Mouse (Mus musculus): ENCODE measurements around the gene Arrdc5.
A peak's percentile ranks its signal among the peaks of the same experiment; 100 is the strongest.

Arrdc5 gene

DNA sequence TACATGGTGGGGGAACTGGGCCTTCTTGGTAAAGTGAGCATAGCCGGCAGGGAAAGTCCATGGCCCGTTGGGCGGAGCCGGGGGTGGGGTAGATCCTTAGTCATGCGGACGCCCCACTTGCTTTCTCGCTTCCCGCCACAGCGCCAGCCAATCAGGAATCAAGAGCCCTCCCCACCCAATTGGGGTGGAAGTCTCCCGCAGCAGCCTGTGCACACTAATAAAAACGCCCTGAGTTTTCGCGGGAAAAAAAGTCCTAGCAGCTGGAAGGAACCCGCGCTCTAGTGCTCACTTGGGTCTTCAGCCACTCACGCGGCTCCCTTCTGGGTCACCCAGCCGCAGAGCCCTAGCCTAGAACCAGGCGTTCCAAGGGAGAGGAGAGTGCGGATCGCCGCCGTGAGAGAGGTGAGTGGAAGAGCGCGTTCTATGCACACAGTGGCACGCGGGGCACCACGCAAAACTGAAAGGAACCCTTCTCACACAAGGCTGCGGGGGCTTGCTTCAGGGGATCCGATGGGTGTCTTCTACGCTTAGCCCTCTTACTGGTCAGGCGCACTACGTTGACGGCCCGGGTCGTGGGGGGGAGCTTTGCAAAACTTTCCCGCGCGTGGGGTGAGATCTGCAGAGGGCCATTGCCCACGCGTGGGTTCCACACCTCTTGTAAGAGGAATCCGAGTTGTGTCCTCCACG lies 3.2 kb upstream of the Arrdc5 start, which contains the start of gene Uhrf1:
Uhrf1 (plus strand) TSS at position 162 of the 687 bp plus-strand sequence.
- peak; percentile 95 for DNase-seq

DNA sequence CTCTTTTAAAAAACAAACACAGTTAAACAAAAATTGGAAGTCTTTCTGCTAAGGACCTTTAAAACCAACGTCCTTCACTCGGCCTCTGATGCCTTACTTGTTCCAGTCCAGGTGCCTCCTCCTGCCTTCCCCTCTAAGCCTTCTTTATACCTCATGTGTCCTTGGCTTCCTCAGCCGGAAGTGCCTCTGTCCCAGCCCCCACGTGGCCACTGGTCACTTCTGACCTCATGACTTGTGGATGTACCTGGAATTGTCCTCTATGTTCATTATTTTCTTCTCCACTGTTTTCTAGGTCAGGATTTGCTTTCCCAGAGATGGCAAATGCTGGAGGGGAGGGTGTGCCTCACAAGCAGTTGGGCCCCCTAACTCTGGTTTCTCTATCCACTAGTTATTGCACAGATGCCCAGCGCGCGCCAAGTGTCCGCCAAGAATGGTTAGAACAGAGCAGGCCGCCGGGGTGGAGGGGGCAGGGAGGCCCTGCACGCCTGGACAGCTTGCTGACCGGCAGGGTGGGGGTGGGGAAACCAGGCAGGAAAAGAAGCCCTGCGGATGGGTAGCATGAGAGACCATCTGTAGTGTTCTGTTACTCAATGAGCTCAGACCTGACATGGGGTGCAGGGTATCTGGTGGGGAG lies 2.4 kb upstream of the Arrdc5 start:
- DNase-seq: peak; percentile 79

DNA sequence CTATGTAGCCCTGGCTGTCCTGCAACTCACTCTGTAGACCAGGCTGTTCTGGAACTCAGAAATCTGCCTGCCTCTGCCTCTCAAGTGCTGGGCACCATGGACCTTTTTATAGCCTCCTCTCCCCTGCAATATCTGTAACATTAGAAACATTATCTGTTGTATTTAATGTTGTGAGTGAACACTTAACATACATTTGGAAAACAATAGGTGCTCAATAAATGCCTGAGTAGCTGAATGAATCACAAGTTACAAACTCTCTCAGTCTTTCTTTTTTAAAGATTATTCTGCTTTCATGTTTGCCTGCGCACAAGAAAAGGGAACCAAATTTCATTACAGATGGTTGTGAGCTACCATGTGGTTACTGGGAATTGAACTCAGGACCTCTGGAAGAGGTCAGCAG lies 1.8 kb downstream of the Arrdc5 start:
- DNase-seq: no peak

DNA sequence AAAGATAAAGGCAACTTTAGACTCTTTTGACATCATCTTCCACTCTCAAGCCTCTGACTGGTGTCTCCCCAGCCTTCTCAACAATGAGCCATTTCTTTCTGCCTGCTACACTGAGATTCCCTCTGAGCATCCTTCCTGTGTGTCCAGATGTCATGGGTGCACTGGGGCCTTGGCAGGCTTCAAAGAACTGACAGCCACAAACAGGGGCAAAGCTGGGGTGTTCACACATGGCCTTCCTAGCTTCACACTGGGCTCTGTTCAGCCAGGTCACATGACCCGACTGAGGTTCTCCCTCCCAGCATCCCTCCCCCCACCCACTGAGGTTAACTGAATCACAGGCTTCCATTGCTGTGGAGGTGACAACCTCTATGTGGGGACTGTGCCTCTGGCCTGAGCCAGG lies 3.9 kb downstream of the Arrdc5 start:
- DNase-seq: no peak

DNA sequence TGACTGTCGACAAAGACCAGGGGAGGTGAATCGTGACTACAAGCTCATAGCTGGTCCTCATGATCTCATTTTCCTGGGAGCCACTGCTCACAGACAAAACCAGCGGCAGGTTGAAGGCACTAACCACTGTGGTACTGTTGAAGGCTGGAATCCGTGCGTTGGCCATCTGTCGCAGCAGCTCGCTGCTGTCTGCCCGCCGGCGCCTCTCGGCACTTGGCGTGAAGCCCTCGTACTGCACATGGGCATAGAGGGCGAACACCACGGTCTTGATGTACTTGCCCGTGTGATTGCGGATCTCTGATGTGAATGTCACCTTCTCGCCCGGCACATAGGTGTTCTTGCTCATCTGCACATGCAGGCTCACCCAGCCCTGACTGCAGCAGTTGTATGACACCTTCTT lies 5.8 kb downstream of the Arrdc5 start:
- DNase-seq: no peak

DNA sequence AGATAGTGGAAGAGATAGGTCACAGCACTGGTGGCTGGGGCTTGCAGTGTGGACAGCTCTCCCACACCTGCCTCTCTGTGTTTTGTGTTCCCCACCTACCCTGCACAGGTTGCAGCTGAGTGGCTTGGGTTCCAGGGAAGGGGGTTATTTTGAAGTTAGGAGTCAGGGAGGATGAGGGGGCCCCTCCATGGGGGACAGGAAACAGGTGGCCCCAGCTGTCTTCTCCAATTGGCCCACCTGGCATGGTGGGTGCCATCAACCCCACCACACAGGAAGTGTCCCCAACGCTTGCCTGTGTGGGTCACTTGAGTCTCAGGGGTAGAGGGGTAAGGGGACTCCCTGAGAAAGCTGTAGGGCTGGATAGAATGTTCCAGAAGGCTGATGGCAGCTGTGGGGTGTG lies 6.8 kb downstream of the Arrdc5 start:
- no peak for DNase-seq

DNA sequence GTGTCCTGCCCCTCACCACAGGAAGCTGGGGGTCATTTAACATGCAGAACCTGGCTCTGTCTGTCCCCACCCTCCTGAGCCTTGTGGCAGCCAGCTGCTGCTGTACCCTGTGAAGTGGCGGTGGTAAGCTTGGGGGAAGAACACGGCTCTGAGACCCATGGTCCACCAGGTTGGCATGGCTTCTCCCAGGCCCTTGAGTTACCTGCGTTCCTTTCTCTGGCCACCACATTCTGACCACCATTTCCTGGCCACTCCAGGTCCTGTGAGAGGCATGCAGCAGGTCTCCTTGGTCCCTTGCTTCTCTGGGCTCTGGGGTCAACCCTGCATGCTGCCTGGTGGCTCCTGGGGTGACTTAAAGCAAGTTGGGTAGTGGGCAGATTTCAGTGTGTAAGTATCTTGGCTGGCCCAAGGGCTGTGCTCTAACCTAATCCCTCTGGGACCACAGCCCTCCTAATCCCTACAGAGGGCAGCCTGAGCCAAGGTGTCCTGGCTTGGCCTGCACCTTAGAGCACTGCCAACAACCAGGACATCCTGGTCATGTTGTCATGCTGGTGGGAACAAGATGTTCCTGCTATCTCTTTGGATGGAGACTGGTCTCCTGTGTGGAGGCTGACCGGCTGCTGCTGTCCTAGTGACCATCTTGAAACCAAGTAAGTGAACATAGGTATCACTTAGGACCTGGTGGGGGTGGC lies 7.4 kb downstream of the Arrdc5 start, which contains the start of gene Plin3:
Plin3 (minus strand) TSS at position 343 of the 692 bp plus-strand sequence.
- no peak for DNase-seq

DNA sequence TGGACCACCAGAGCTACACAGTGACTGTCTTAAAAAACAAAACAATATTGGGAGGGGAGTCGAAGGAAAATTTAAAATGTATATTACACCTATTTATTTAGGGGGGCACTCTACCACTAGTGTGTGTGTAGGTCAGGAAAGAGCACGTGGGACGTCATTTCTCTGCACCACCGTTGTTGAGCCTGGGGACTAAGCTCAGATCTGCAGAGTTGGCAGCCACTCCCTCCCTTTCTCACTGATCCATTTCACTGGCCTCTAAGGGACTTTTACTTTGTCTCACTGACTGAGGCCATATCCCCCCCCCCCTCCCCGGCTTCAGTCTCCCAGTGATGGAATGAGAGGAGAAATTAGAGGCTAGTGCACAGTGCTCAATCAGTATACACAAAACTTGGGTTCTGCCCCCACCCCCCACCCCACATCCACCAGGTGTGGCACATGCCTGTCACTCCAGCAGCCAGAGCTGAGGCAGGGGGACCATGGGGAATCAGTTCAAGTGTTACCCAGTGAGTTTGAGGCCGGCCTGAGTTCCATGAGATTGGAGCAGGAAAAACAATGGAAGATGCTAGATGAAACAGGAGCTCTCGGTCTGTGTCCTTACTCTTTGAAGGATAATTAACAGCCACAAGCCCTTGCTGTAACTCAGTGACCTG lies 8.1 kb downstream of the Arrdc5 start:
- DNase-seq: peak; percentile 25

DNA sequence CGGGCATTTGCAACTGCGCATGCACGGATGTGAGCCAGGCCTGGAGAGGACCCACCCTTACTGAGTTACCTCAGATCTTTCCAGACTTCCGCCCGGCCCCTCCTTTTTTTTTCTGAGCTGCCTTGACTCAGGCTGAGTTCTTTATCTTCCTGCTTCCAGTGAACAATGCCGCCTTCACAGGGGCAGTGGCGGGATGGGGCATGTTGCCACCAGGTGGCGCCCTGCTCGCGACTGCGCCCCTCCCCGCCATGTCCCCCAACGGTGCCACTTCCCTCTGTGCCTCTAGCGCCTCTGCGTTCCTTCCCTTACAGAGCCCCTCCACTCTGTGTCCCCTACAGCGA lies 8.9 kb downstream of the Arrdc5 start:
- peak; percentile 95 for DNase-seq

DNA sequence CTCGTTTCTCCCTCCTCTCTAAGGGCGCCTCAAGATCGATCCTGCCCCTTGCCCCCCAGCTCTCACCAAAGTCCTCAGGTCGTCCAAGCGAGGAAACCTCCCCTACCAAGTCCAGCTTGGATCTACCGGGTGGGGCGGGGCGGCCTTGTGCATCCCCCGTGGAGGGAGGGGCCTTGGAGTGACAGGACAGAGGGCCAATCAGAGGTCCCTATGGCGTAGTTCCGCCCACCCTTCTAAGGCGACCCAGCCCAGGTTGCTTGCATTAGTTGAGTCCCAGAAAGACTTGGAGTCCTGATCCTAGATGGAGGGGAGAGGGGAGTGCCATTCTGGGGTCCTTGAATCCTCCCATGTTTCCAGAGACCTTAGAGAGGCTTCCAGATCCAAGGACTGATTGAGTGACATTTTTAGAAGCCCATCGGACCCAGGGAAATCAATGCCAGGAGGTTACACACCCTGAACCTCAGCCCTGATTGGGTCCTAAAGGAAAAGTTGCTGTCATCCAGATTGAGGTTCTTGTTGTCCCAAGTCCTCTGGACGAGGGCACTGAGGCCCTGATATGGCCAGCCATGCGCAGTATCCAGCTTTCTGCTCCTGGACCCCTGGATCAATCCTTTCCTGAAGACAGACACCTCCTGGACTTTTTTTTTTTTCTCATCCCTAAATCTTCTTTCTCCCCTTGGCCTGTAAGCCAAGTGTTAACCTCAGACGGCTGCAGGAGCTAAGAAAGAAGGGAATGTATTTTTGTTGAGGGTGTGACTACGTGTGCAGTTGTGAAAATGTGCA lies 9.5 kb downstream of the Arrdc5 start:
- peak; percentile 88 for DNase-seq

DNA sequence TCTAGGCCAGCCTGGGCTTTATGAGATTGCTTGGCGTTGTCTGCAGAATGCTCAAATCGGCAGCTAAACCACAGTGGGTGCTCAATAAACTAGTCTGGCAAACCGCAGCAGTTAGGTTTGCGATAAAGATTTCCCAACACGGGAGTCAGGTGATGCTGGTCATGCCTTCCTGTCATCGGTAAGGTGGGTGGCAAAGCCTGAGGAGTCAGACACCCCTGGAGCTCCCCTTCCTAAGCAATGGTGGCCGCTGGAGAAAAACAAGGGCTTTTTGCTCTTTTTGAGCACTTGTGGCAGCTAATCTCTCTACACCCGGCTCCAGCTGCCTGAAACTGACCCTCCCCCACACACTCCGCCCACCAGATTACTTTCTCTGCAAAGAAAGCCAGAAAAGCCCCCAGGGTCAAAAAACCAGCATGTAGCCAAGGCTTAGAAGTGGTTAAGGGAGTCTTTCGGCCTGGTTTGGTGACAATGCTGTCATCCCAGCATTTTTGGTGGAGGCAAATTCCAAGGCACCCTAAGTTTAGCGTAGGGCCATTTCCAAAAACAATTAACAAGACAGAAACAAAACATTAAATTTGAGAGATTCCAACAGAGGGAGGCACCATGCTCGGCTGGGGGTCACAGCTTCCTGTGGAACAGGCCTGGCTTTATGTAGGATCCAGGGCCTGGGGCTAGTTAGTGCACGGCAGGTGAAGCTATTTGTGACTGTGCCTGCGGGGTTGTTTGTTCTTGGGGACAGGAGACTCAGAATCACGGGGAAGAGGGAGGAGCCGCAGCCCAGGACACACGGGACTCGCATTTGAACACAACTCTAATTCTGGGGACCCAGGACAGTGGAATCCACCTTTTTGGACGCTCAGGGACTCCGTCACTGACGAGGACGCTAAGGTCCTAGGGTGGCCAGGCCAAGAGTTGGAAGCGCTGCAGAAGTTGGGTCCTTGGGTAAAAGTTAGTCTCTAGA lies 10.4 kb downstream of the Arrdc5 start:
- DNase-seq: peak; percentile 68

DNA sequence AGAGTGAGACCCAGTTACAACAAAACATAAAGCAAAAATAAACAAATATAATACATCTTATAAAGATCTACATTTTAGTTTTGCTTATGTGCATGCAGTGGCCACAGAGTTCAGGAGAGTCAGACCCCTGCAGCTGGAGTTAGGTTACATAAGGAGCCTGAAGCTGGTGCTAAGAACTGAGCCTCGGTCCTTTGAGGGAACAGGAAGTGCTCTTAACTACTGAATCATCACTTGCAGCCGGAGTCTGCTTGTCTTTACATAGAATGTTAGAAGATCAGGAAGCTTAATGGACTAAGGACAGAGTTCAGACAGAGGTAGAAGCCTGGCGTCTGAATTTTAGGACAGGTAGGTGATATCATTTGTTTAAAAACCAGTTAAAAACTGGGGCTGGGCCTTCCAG lies 11.2 kb downstream of the Arrdc5 start:
- no peak for DNase-seq

DNA sequence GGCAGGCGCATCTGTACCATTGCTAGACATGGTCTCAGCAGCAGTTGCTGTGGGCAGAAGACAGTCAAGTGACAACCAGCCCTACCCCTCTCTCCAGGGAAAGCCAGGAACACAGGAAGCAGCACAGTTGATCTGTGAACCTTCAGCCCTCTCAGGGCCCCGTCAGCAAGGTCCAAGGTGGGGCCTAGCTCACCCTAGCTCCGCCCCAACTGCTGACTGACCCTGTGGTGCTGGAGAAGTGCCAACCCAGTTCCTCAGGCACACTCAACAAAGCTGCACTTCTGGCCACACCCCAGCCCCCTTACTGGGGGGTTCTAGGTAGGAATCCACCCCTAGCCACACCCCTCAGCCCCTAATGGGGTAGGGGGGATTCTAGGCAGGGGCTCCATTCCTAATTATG lies 12.3 kb downstream of the Arrdc5 start:
- peak; percentile 61 for DNase-seq

DNA sequence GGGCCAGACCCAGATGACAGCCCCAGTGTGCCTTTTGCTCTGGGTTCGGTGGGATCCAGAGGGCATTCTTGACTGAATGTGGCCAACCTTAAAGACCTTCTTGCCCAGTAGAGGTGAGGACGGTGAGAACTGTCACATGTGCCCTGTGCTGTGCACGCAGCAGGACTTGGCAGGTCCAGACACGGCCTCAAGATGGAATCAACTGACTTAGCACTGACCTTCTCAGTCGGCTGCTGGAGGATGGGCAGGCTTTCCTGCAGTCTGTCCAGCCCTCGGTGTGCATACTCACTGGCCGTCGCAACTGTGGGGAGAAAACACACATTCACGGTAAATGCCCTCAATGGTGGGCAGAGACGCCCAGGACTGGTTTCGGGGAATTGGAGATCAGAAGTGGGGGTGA lies 14.1 kb downstream of the Arrdc5 start:
- no peak for DNase-seq

DNA sequence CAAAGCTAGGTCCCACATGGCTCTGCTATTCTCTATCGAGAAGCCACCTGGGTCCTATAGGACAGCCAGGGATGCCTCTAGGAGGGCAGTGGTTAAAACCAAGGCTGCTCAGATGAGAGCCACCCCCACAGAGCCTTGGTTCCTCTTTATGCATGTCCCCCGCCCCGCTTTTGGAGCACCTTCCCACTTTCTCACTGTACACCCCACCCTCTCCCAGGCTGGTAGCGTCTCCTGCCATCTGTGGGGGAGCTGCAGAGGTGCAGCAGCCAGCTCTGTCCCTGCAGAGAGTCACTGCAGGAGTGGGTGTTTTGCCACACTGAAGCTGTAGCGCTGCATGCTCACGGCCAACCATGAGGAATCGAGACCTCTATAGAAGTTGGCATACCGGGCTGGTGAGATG lies 16.8 kb downstream of the Arrdc5 start:
- no peak for DNase-seq

DNA sequence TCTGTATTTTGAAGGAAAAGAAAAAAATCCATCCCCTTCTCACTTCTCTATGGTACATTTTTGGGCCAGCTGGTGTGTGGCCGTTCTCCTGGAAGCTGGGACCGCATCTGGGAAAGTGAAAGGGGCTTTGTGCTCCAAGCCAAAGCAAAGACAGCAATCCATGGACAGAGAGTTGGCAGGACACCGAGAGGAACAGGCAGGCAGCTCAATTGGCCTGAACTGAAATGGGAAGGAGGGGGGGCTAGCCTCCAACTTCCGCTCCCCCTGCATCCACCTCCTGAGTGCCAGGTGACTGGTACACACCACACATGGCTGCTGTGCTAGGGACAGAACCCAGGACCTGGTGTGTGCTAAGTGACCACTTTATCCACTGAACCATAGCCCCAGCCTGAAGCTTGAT lies 17.3 kb downstream of the Arrdc5 start:
- no peak for DNase-seq

DNA sequence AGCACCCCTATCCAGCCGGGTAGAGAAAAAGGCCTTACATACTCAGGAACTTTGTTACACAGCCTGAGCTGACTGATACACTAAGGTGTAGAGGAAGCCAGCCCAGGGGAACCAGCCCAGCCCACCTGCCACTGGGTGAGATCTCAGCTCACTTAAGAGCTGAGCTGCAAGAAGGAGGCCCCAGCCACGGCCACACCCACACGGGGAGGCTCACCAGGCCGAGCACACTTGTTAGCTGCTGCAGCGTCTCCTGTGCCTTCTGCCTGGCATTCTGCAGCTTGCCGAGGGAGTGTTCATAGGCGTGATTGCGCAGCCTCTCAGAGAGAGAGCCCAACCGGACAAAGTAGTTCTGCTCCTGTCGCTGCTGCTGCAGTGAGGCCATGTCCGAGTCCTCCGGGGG lies 18.9 kb downstream of the Arrdc5 start:
- DNase-seq: no peak

DNA sequence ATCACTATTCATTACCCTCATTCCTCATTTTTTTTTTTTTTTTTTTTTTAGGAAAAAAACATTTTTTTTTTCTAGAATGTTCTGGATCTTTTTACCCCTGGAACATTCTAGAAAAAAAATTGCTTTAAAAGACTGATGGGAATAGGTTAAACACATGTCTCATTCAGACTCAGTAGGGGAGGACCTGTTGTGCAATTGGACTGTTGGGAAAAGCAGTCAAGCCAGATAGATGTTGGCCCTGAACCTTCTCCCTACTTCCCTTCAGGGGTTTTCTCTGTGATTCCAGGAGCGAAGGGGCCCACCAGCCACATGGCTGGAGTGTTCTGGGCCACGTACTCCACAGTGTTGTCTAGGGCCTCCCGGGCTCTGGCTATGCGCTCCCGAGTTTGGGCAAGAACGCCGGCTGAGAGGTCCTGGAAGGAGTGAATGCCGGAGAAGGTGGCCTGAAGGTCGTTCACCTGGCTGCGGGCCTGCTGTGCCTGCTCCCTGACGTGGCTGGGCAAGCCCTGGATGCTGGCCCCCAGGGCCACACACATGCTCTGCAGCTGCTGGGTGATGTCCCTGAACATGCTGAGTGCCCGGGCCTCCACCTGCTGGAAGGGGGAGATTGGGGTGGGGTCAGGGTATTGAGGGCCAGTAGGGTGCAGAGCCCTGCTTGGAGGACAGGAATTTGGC lies 20.5 kb downstream of the Arrdc5 start:
- no peak for DNase-seq

DNA sequence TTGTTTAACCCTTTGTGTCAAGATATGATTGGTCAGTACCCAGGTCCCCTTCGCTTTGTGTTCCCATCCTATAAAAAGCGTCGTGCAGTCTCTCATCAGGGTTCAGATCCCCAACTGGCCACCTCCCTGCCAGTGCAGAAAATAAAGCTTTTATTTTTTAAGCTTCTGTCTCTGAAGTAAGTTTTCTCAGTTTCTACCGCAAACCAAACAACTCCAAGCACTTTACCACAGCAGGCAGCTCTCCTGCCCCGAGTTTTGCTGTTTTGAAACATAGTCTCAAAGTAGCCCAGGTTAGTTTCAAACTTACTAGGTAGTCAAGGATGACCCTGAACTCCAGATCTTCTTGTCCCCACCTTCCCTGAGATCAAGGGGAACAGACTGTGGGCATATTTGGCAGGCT lies 21.7 kb downstream of the Arrdc5 start:
- DNase-seq: no peak

DNA sequence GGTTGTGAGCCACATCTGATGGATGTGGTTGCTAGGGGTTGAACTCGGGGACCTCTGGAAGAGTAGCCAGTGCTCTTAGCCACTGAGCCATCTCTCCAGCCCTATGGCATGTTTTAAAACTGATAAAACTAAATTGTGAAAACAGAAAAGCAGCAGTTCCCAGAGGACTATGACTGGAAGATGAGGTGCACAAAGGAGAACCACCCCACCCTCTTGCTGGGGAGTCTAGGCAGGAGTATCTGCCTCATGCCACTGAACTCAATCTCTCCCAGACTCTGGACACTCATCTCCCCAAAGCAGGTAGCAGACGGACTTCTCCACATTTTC lies 22.6 kb downstream of the Arrdc5 start:
- DNase-seq: no peak

Data from retina, postnatal 1 day (tissue).